Comparison of ENCODE assay signal across 14 mouse cellular contexts in the genomic region with DNA sequence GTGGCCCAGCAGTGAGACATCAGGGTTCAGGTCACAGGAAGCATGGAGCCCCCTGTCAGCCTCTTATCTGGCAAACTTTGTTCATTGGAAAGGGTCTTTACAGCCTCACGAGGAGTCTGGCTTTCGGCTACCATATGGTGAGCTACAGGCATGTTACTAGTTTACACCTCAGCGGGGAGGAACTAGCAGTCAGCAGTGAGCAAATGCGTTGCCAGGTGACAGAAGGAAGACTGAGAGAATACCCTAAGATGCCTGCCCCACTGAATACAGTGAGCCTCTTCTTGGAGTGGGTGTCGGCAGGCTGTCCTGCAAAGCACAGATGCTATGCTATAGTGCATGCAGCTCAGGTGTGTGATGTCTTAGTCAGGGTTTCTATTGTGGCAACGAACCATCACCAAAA.
A peak's percentile ranks its signal among the peaks of the same experiment; 100 is the strongest.
DNase-seq lines count a peak whose midpoint lies in the region; ATAC-seq lines count a peak whose summit lies in the region.
"Had no signal": no experiment of that assay in that cellular context is flagged by ENCODE, and none has a peak within 500 bp of the region (broad histone marks: within the 10 kb centered on the region; RNA-seq: fewer than 3 reads in every experiment).

No protein-coding gene starts in this region.

- WGBS in hindbrain, embryonic 16.5 days, result 48% methylated on average over 6 of the region's 6 CpGs
- WGBS in hindbrain, embryonic 11.5 days, result 60% methylated on average over 6 of the region's 6 CpGs
- WGBS in liver, embryonic 12.5 days (ENCODE audit: insufficient replicate concordance), result 54% methylated on average over 6 of the region's 6 CpGs

- H3K27ac ChIP-seq in hindbrain, embryonic 16.5 days (ENCODE audit: low read depth, low read length), result no peak overlapping the region
- H3K27ac ChIP-seq in hindbrain, embryonic 11.5 days (ENCODE audit: low read depth, low read length), result no peak overlapping the region
- no peak overlapping the region for H3K27ac ChIP-seq in liver, embryonic 12.5 days
- H3K27ac ChIP-seq: macrophage; midbrain, embryonic 15.5 days; neural tube, embryonic 13.5 days; stomach, embryonic 15.5 days had no signal

- no peak overlapping the region for H3K4me3 ChIP-seq in hindbrain, embryonic 16.5 days (ENCODE audit: low read length)
- no peak overlapping the region for H3K4me3 ChIP-seq in hindbrain, embryonic 11.5 days (ENCODE audit: low read depth, low read length)
- no peak overlapping the region for H3K4me3 ChIP-seq in liver, embryonic 12.5 days
- H3K4me3 ChIP-seq: midbrain, embryonic 15.5 days; neural tube, embryonic 13.5 days; stomach, embryonic 15.5 days had no signal

- peak; percentile 67 for ATAC-seq in hindbrain, embryonic 16.5 days
- no peak for ATAC-seq in hindbrain, embryonic 11.5 days (ENCODE audit: low FRiP score)
- no peak for ATAC-seq in liver, embryonic 12.5 days
- ATAC-seq: intestine, postnatal 0 days; midbrain, embryonic 15.5 days had no signal

- no peak overlapping the region for H3K4me2 ChIP-seq in hindbrain, embryonic 16.5 days (ENCODE audit: low read length)
- no peak overlapping the region for H3K4me2 ChIP-seq in hindbrain, embryonic 11.5 days (replicated peaks; ENCODE audit: low read depth, low read length)
- H3K4me2 ChIP-seq in liver, embryonic 12.5 days, result no peak overlapping the region
- H3K4me2 ChIP-seq: midbrain, embryonic 15.5 days; neural tube, embryonic 13.5 days; stomach, embryonic 15.5 days had no signal

- no peak for DNase-seq in hindbrain, embryonic 11.5 days (ENCODE audit: low spot score)
- DNase-seq in brain, embryonic 18.5 days (ENCODE audit: low read depth, low spot score), result peak; percentile 18
- peak; percentile 60 for DNase-seq in cerebellum, adult 8-10 months
- DNase-seq in left cerebral cortex, postnatal 4 days, result peak; percentile 46
- DNase-seq in heart, postnatal 10 days, result no peak
- DNase-seq: kidney, postnatal 36 days; thymus, postnatal 36 days had no signal

- H3K36me3 ChIP-seq in hindbrain, embryonic 16.5 days (ENCODE audit: control insufficient read depth, insufficient read depth, low read length), result no peaks in the 10 kb centered on the region
- no peaks in the 10 kb centered on the region for H3K36me3 ChIP-seq in hindbrain, embryonic 11.5 days (ENCODE audit: control insufficient read depth, insufficient read depth, low read length)
- H3K36me3 ChIP-seq in liver, embryonic 12.5 days, result no peaks in the 10 kb centered on the region
- H3K36me3 ChIP-seq: midbrain, embryonic 15.5 days; neural tube, embryonic 13.5 days; stomach, embryonic 15.5 days had no signal

- no peak overlapping the region; the same call in 1 of the 2 replicates for H3K9ac ChIP-seq in hindbrain, embryonic 16.5 days (ENCODE audit: low read depth, low read length)
- no peak overlapping the region for H3K9ac ChIP-seq in hindbrain, embryonic 11.5 days (ENCODE audit: low read depth, low read length)
- no peak overlapping the region for H3K9ac ChIP-seq in liver, embryonic 12.5 days
- H3K9ac ChIP-seq: midbrain, embryonic 15.5 days; neural tube, embryonic 13.5 days; stomach, embryonic 15.5 days had no signal

- H3K4me1 ChIP-seq in hindbrain, embryonic 16.5 days (ENCODE audit: control insufficient read depth, insufficient read depth, low read depth, low read length), result no peaks in the 10 kb centered on the region
- H3K4me1 ChIP-seq in hindbrain, embryonic 11.5 days (replicated peaks; ENCODE audit: control insufficient read depth, insufficient read depth, low read length), result no peaks in the 10 kb centered on the region
- H3K4me1 ChIP-seq in liver, embryonic 12.5 days, result no peaks in the 10 kb centered on the region
- H3K4me1 ChIP-seq: midbrain, embryonic 15.5 days; neural tube, embryonic 13.5 days; stomach, embryonic 15.5 days had no signal

- intact Hi-C loops in left cerebral cortex, postnatal 4 days (cut with DNase I), result no loop called here
- intact Hi-C loops in heart, postnatal 10 days (cut with DNase I), result no loop called here

- no peaks in the 10 kb centered on the region for H3K9me3 ChIP-seq in hindbrain, embryonic 16.5 days (ENCODE audit: control insufficient read depth, low read length)
- no peaks in the 10 kb centered on the region for H3K9me3 ChIP-seq in hindbrain, embryonic 11.5 days (ENCODE audit: control insufficient read depth, low read length)
- H3K9me3 ChIP-seq in liver, embryonic 12.5 days (replicated peaks), result no peaks in the 10 kb centered on the region
- H3K9me3 ChIP-seq: midbrain, embryonic 15.5 days; neural tube, embryonic 13.5 days; stomach, embryonic 15.5 days had no signal

- H3K27me3 ChIP-seq in hindbrain, embryonic 16.5 days (replicated peaks; ENCODE audit: control insufficient read depth, insufficient read depth, low read length), result no peaks in the 10 kb centered on the region
- H3K27me3 ChIP-seq in hindbrain, embryonic 11.5 days (ENCODE audit: control insufficient read depth, insufficient read depth, low read length), result no peaks in the 10 kb centered on the region
- no peaks in the 10 kb centered on the region for H3K27me3 ChIP-seq in liver, embryonic 12.5 days (replicated peaks)
- H3K27me3 ChIP-seq: midbrain, embryonic 15.5 days; neural tube, embryonic 13.5 days; stomach, embryonic 15.5 days had no signal

Comparison
In these comparisons a context has a peak if more than half of its experiments do, and no peak if none do; other contexts are left out.
1. DNase-seq: peak in brain, embryonic 18.5 days (single experiment), cerebellum, adult 8-10 months (single experiment) and left cerebral cortex, postnatal 4 days (single experiment); none in hindbrain, embryonic 11.5 days (single experiment) and heart, postnatal 10 days (0 of 2).